Mouse (Mus musculus): Measurements from ENCODE around the gene Fggy. TPM values are rescaled to one million over a fixed set of nuclear protein-coding genes. Genes with fewer than 3 reads are reported as not detected.

Fggy gene
- total and polyA plus RNA-seq, 2 experiments = 99.5 to 189 TPM

DNA sequence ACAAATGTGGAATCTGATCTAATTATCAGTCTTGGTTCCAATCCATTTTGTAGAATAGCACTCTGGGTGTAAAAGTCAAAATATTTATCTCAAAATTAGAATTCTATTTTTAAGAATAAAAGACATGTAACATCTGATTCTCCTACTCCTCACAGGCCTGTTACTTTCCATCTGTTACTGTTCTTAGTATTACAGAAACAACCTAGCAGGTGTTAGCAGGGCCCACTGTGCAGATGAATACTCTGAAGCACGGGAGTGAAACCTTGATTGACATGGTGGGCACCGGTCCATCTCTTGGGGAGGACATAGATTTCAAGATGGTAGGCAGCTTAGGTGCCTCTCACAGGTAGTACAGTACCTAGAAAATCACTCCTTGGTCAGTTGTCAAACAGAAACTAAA is 298.7 kb downstream of the Fggy start:
- H3K9ac ChIP-seq (ENCODE audit: low read depth, low read length) = no peak overlapping the region
- WGBS = 93% methylated on average over 2 of the region's 2 CpGs
- no peaks in the 10 kb centered on the region for H3K4me1 ChIP-seq (ENCODE audit: control insufficient read depth, insufficient read depth, low read length)
- DNase-seq (ENCODE audit: extremely low read depth, low read depth, low spot score) = no peak
- TF ChIP-seq CTCF (IDR thresholded peaks at IDR 0.05; ENCODE audit: low read depth, low read length) = no peak
- H3K36me3 ChIP-seq (ENCODE audit: control insufficient read depth, insufficient read depth, low read length) = peaks cover 11% of the 10 kb centered on the region
- H3K4me3 ChIP-seq (ENCODE audit: insufficient read depth, low read depth, low read length) = no peak overlapping the region
- H3K27ac ChIP-seq (replicated peaks; ENCODE audit: insufficient read depth, low read depth, low read length) = no peak overlapping the region
- no peaks in the 10 kb centered on the region for H3K79me2 ChIP-seq (ENCODE audit: control insufficient read depth, insufficient read depth, low read length)
- H3K27me3 ChIP-seq (ENCODE audit: control insufficient read depth, insufficient read depth, low read length) = no peaks in the 10 kb centered on the region

- TF ChIP-seq POLR2A (IDR thresholded peaks at IDR 0.05; ENCODE audit: extremely low read depth, insufficient read depth, low read length) = no peak
- TF ChIP-seq CTCF (IDR thresholded peaks at IDR 0.05; ENCODE audit: low read depth, low read length) = no peak
- DNase-seq (ENCODE audit: extremely low read depth, low read depth, low spot score) = no peak
- 74% methylated on average over 3 of the region's 3 CpGs for WGBS
Measured at GRCm38 (mm10) chr4:95860601-95861000, 303.3 kb downstream of the Fggy start.

DNA sequence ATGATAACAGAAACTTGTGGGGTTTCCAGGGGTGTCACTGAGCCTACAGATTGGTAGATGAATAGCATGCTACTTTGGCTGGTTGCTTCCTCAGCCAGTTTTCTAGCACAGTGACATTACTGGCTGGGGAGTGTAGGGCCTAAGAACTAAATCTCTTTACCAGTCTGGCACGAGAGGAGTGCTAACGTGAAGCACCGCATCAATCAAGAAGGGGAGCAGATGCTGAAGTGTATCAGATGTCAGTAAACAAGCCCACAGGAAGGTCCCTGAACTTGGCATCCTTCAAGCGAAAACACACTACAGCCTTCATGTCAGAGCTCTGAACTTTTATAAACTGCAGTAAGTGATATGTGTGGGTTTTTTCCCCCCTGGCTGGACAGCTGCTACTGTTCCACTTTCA is 303.8 kb downstream of the Fggy start:
- H3K79me2 ChIP-seq (ENCODE audit: control insufficient read depth, insufficient read depth, low read length) = no peaks in the 10 kb centered on the region
- DNase-seq (ENCODE audit: extremely low read depth, low read depth, low spot score) = no peak
- 78% methylated on average over 4 of the region's 4 CpGs for WGBS
- H3K27me3 ChIP-seq (ENCODE audit: control insufficient read depth, insufficient read depth, low read length) = no peaks in the 10 kb centered on the region
- peaks cover 7% of the 10 kb centered on the region for H3K36me3 ChIP-seq (ENCODE audit: control insufficient read depth, insufficient read depth, low read length)
- no peak for TF ChIP-seq CTCF (IDR thresholded peaks at IDR 0.05; ENCODE audit: low read depth, low read length)
- no peak for TF ChIP-seq POLR2A (IDR thresholded peaks at IDR 0.05; ENCODE audit: extremely low read depth, insufficient read depth, low read length)
- no peak overlapping the region for H3K4me3 ChIP-seq (ENCODE audit: insufficient read depth, low read depth, low read length)
- peaks cover 12% of the 10 kb centered on the region; the same call in 1 of the 2 replicates for H3K4me1 ChIP-seq (ENCODE audit: control insufficient read depth, insufficient read depth, low read length)
- H3K9ac ChIP-seq (ENCODE audit: low read depth, low read length) = no peak overlapping the region
- H3K27ac ChIP-seq (replicated peaks; ENCODE audit: insufficient read depth, low read depth, low read length) = no peak overlapping the region

More at GRCm38 (mm10) chr4:95860601-95861000, 303.3 kb downstream of the Fggy start:
- Histone ChIP-seq H3K27ac (replicated peaks; ENCODE audit: insufficient read depth, low read depth, low read length) (no peak overlapping the region), H3K36me3 (ENCODE audit: control insufficient read depth, insufficient read depth, low read length) (peaks cover 8% of the 10 kb centered on the region), H3K9ac (ENCODE audit: low read depth, low read length) (no peak overlapping the region), H3K27me3 (ENCODE audit: control insufficient read depth, insufficient read depth, low read length) (no peaks in the 10 kb centered on the region), H3K79me2 (ENCODE audit: control insufficient read depth, insufficient read depth, low read length) (no peaks in the 10 kb centered on the region), H3K4me3 (ENCODE audit: insufficient read depth, low read depth, low read length) (no peak overlapping the region), H3K4me1 (ENCODE audit: control insufficient read depth, insufficient read depth, low read length) (peaks cover 12% of the 10 kb centered on the region; the same call in 1 of the 2 replicates)

GRCm38 (mm10) chr4:95861741-95862155 is 304.4 kb downstream of the Fggy start:
- TF ChIP-seq CTCF (IDR thresholded peaks at IDR 0.05; ENCODE audit: low read depth, low read length) (no peak), POLR2A (IDR thresholded peaks at IDR 0.05; ENCODE audit: extremely low read depth, insufficient read depth, low read length) (no peak)
- H3K36me3 ChIP-seq (ENCODE audit: control insufficient read depth, insufficient read depth, low read length) = peaks cover 5% of the 10 kb centered on the region
- DNase-seq (ENCODE audit: extremely low read depth, low read depth, low spot score) = peak; percentile 60
- H3K9ac ChIP-seq (ENCODE audit: low read depth, low read length) = no peak overlapping the region
- H3K4me1 ChIP-seq (ENCODE audit: control insufficient read depth, insufficient read depth, low read length) = peaks cover 12% of the 10 kb centered on the region; the same call in 1 of the 2 replicates
- 32% methylated on average over 5 of the region's 5 CpGs for WGBS
- no peaks in the 10 kb centered on the region for H3K27me3 ChIP-seq (ENCODE audit: control insufficient read depth, insufficient read depth, low read length)
- H3K27ac ChIP-seq (replicated peaks; ENCODE audit: insufficient read depth, low read depth, low read length) = no peak overlapping the region
- H3K4me3 ChIP-seq (ENCODE audit: insufficient read depth, low read depth, low read length) = no peak overlapping the region
- H3K79me2 ChIP-seq (ENCODE audit: control insufficient read depth, insufficient read depth, low read length) = no peaks in the 10 kb centered on the region

DNA sequence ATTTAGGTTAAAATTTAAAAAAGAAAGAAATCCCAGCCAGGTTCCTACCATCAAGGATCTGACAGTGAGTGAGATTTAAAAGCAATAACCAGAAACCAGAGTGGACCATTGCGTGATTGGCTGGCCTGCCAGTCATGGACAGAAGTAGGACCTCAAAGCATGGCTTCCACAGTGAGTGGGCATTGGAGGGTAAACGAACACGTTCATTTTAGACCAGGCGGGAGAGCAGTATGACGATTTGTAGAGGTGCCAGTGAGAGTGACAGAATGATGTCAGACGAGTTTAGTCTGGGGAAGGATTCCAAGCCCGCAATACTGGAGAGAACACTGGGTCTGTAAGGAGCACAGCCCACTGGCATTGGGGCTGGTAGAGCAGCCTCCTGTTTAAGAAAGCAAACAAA is 305.0 kb downstream of the Fggy start:
- no peak for DNase-seq (ENCODE audit: extremely low read depth, low read depth, low spot score)
- no peaks in the 10 kb centered on the region for H3K27me3 ChIP-seq (ENCODE audit: control insufficient read depth, insufficient read depth, low read length)
- peaks cover 12% of the 10 kb centered on the region; the same call in 1 of the 2 replicates for H3K4me1 ChIP-seq (ENCODE audit: control insufficient read depth, insufficient read depth, low read length)
- H3K4me3 ChIP-seq (ENCODE audit: insufficient read depth, low read depth, low read length) = no peak overlapping the region
- no peaks in the 10 kb centered on the region for H3K79me2 ChIP-seq (ENCODE audit: control insufficient read depth, insufficient read depth, low read length)
- TF ChIP-seq CTCF (IDR thresholded peaks at IDR 0.05; ENCODE audit: low read depth, low read length) = no peak
- TF ChIP-seq POLR2A (IDR thresholded peaks at IDR 0.05; ENCODE audit: extremely low read depth, insufficient read depth, low read length) = no peak
- peaks cover 5% of the 10 kb centered on the region for H3K36me3 ChIP-seq (ENCODE audit: control insufficient read depth, insufficient read depth, low read length)
- H3K9ac ChIP-seq (ENCODE audit: low read depth, low read length) = no peak overlapping the region
- WGBS = 52% methylated on average over 7 of the region's 7 CpGs
- H3K27ac ChIP-seq (replicated peaks; ENCODE audit: insufficient read depth, low read depth, low read length) = no peak overlapping the region

DNA sequence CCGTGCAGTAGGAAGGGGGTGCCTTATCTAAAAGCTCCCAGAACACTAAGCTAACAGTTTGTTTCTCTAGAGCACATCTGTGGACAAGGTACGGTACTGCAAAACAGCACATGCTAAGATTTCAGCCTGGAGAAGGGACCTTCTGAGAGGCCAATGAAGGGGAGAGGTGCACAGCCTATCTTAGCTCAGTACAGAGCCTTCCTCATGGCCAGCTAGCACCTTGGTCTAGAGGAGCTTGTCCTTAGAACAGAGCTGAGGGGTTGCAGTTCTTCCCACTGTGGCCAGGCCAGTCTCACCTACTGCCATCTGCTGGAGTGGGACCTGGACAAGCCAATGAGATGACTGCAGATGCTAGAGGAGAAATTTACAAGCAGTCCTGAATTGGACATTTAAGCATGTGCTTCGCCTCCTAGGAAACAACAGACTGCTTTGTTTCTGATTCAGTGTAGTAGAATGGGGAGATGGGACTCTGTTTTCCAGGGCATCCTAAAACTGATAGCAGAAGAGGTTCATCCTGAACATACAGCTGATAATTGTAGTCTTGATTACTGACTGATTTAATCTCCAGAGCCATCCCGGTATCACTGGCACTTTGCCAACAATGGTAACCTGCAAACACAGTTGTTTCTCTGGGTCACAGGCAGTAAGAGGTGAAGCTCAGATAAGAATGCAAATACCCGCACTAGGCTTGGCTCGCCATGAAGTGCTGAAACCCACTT is 305.6 kb downstream of the Fggy start:
- TF ChIP-seq POLR2A (IDR thresholded peaks at IDR 0.05; ENCODE audit: extremely low read depth, insufficient read depth, low read length) (no peak), CTCF (IDR thresholded peaks at IDR 0.05; ENCODE audit: low read depth, low read length) (no peak)
- Histone ChIP-seq H3K9ac (ENCODE audit: low read depth, low read length) (no peak overlapping the region), H3K4me3 (ENCODE audit: insufficient read depth, low read depth, low read length) (no peak overlapping the region), H3K79me2 (ENCODE audit: control insufficient read depth, insufficient read depth, low read length) (no peaks in the 10 kb centered on the region), H3K27ac (replicated peaks; ENCODE audit: insufficient read depth, low read depth, low read length) (no peak overlapping the region), H3K27me3 (ENCODE audit: control insufficient read depth, insufficient read depth, low read length) (no peaks in the 10 kb centered on the region), H3K4me1 (ENCODE audit: control insufficient read depth, insufficient read depth, low read length) (peaks cover 12% of the 10 kb centered on the region; the same call in 1 of the 2 replicates), H3K36me3 (ENCODE audit: control insufficient read depth, insufficient read depth, low read length) (peaks cover 5% of the 10 kb centered on the region)
- DNase-seq (ENCODE audit: extremely low read depth, low read depth, low spot score) = peak; percentile 68
- WGBS = 48% methylated on average over 6 of the region's 6 CpGs
